Mouse (Mus musculus): ENCODE data around the gene Itih5. TPM values are rescaled to one million over a fixed set of nuclear protein-coding genes. Genes with fewer than 3 reads are reported as not detected.

The Itih5 gene
- polyA plus RNA-seq, 1 experiment from 2014 or later = 30.0 TPM

GRCm38 (mm10) chr2:10157184-10157583 lies 3.8 kb downstream of the Itih5 start:
- Histone ChIP-seq H3K9ac (ENCODE audit: low read length) (no peak overlapping the region), H3K4me3 (replicated peaks; ENCODE audit: low read length) (no peak overlapping the region), H3K4me1 (ENCODE audit: control insufficient read depth, insufficient read depth, low read length) (peaks cover 10% of the 10 kb centered on the region), H3K4me2 (ENCODE audit: low read depth, low read length) (no peak overlapping the region), H3K27me3 (ENCODE audit: control insufficient read depth, insufficient read depth, low read length) (no peaks in the 10 kb centered on the region), H3K9me3 (replicated peaks; ENCODE audit: control insufficient read depth, low read length) (no peaks in the 10 kb centered on the region), H3K27ac (ENCODE audit: low read length) (peak overlapping the region; percentile 44), H3K36me3 (ENCODE audit: control insufficient read depth, insufficient read depth, low read length) (no peaks in the 10 kb centered on the region)
- 67% methylated on average over 10 of the region's 10 CpGs for WGBS
- peak; percentile 75 for ATAC-seq (ENCODE audit: insufficient read depth, low FRiP score)

- ATAC-seq (ENCODE audit: insufficient read depth, low FRiP score) = no peak
- H3K27me3 ChIP-seq (ENCODE audit: control insufficient read depth, insufficient read depth, low read length) = no peaks in the 10 kb centered on the region
- no peak overlapping the region for H3K9ac ChIP-seq (ENCODE audit: low read length)
- H3K27ac ChIP-seq (ENCODE audit: low read length) = no peak overlapping the region
- H3K4me3 ChIP-seq (replicated peaks; ENCODE audit: low read length) = no peak overlapping the region
- H3K4me2 ChIP-seq (ENCODE audit: low read depth, low read length) = no peak overlapping the region
- no peaks in the 10 kb centered on the region; the same call in 1 of the 2 replicates for H3K4me1 ChIP-seq (ENCODE audit: control insufficient read depth, insufficient read depth, low read length)
- 90% methylated on average over 4 of the region's 4 CpGs for WGBS
- H3K9me3 ChIP-seq (replicated peaks; ENCODE audit: control insufficient read depth, low read length) = no peaks in the 10 kb centered on the region
- H3K36me3 ChIP-seq (ENCODE audit: control insufficient read depth, insufficient read depth, low read length) = no peaks in the 10 kb centered on the region
Observed at GRCm38 (mm10) chr2:10162011-10162410, 8.6 kb downstream of the Itih5 start.

- Histone ChIP-seq H3K4me1 (ENCODE audit: control insufficient read depth, insufficient read depth, low read length) (no peaks in the 10 kb centered on the region), H3K27ac (ENCODE audit: low read length) (no peak overlapping the region), H3K9me3 (replicated peaks; ENCODE audit: control insufficient read depth, low read length) (no peaks in the 10 kb centered on the region), H3K4me2 (ENCODE audit: low read depth, low read length) (no peak overlapping the region), H3K27me3 (ENCODE audit: control insufficient read depth, insufficient read depth, low read length) (no peaks in the 10 kb centered on the region), H3K9ac (ENCODE audit: low read length) (no peak overlapping the region), H3K4me3 (replicated peaks; ENCODE audit: low read length) (no peak overlapping the region), H3K36me3 (ENCODE audit: control insufficient read depth, insufficient read depth, low read length) (no peaks in the 10 kb centered on the region)
- 46% methylated on average over 6 of the region's 6 CpGs for WGBS
- ATAC-seq (ENCODE audit: insufficient read depth, low FRiP score) = no peak
Observed at GRCm38 (mm10) chr2:10166635-10167034, 13.3 kb downstream of the Itih5 start.

- Histone ChIP-seq H3K4me1 (ENCODE audit: control insufficient read depth, insufficient read depth, low read length) (no peaks in the 10 kb centered on the region), H3K9ac (ENCODE audit: low read length) (no peak overlapping the region), H3K9me3 (replicated peaks; ENCODE audit: control insufficient read depth, low read length) (no peaks in the 10 kb centered on the region), H3K27me3 (ENCODE audit: control insufficient read depth, insufficient read depth, low read length) (no peaks in the 10 kb centered on the region), H3K4me2 (ENCODE audit: low read depth, low read length) (no peak overlapping the region), H3K36me3 (ENCODE audit: control insufficient read depth, insufficient read depth, low read length) (no peaks in the 10 kb centered on the region), H3K27ac (ENCODE audit: low read length) (no peak overlapping the region), H3K4me3 (replicated peaks; ENCODE audit: low read length) (no peak overlapping the region)
- WGBS = 85% methylated on average over 11 of the region's 11 CpGs
- ATAC-seq (ENCODE audit: insufficient read depth, low FRiP score) = no peak
Observed at GRCm38 (mm10) chr2:10167283-10167682, 13.9 kb downstream of the Itih5 start.

GRCm38 (mm10) chr2:10168016-10168415 lies 14.6 kb downstream of the Itih5 start:
- Histone ChIP-seq H3K4me1 (ENCODE audit: control insufficient read depth, insufficient read depth, low read length) (no peaks in the 10 kb centered on the region), H3K27me3 (ENCODE audit: control insufficient read depth, insufficient read depth, low read length) (no peaks in the 10 kb centered on the region), H3K4me2 (ENCODE audit: low read depth, low read length) (no peak overlapping the region), H3K27ac (ENCODE audit: low read length) (no peak overlapping the region), H3K36me3 (ENCODE audit: control insufficient read depth, insufficient read depth, low read length) (no peaks in the 10 kb centered on the region), H3K9me3 (replicated peaks; ENCODE audit: control insufficient read depth, low read length) (no peaks in the 10 kb centered on the region), H3K9ac (ENCODE audit: low read length) (no peak overlapping the region), H3K4me3 (replicated peaks; ENCODE audit: low read length) (no peak overlapping the region)
- ATAC-seq (ENCODE audit: insufficient read depth, low FRiP score) = no peak
- 44% methylated on average over 8 of the region's 8 CpGs for WGBS

- H3K36me3 ChIP-seq (ENCODE audit: control insufficient read depth, insufficient read depth, low read length) = no peaks in the 10 kb centered on the region
- ATAC-seq (ENCODE audit: insufficient read depth, low FRiP score) = no peak
- no peak overlapping the region for H3K4me2 ChIP-seq (ENCODE audit: low read depth, low read length)
- H3K27ac ChIP-seq (ENCODE audit: low read length) = no peak overlapping the region
- H3K4me3 ChIP-seq (replicated peaks; ENCODE audit: low read length) = no peak overlapping the region
- H3K27me3 ChIP-seq (ENCODE audit: control insufficient read depth, insufficient read depth, low read length) = no peaks in the 10 kb centered on the region
- H3K4me1 ChIP-seq (ENCODE audit: control insufficient read depth, insufficient read depth, low read length) = no peaks in the 10 kb centered on the region
- H3K9me3 ChIP-seq (replicated peaks; ENCODE audit: control insufficient read depth, low read length) = no peaks in the 10 kb centered on the region
- no peak overlapping the region for H3K9ac ChIP-seq (ENCODE audit: low read length)
- 85% methylated on average over 16 of the region's 16 CpGs for WGBS
Observed at GRCm38 (mm10) chr2:10169991-10170390, 16.6 kb downstream of the Itih5 start.

- 47% methylated on average over 3 of the region's 3 CpGs for WGBS
- Histone ChIP-seq H3K9me3 (replicated peaks; ENCODE audit: control insufficient read depth, low read length) (no peaks in the 10 kb centered on the region), H3K9ac (ENCODE audit: low read length) (no peak overlapping the region), H3K27ac (ENCODE audit: low read length) (no peak overlapping the region), H3K36me3 (ENCODE audit: control insufficient read depth, insufficient read depth, low read length) (0 out of 2 replicates have a peak, but pooled peaks cover 4% of the 10 kb centered on the region), H3K4me3 (replicated peaks; ENCODE audit: low read length) (no peak overlapping the region), H3K4me1 (ENCODE audit: control insufficient read depth, insufficient read depth, low read length) (no peaks in the 10 kb centered on the region), H3K4me2 (ENCODE audit: low read depth, low read length) (no peak overlapping the region), H3K27me3 (ENCODE audit: control insufficient read depth, insufficient read depth, low read length) (no peaks in the 10 kb centered on the region)
- no peak for ATAC-seq (ENCODE audit: insufficient read depth, low FRiP score)
Observed at GRCm38 (mm10) chr2:10193553-10193952, 40.2 kb downstream of the Itih5 start.

- no peaks in the 10 kb centered on the region for H3K4me1 ChIP-seq (ENCODE audit: control insufficient read depth, insufficient read depth, low read length)
- H3K9ac ChIP-seq (ENCODE audit: low read length) = no peak overlapping the region
- WGBS = 83% methylated on average over 3 of the region's 3 CpGs
Observed at GRCm38 (mm10) chr2:10195162-10195561, 41.8 kb downstream of the Itih5 start.

GRCm38 (mm10) chr2:10199326-10199725 lies 46.0 kb downstream of the Itih5 start:
- WGBS = 61% methylated on average over 2 of the region's 2 CpGs
- no peak for ATAC-seq (ENCODE audit: insufficient read depth, low FRiP score)
- no peak overlapping the region for H3K9ac ChIP-seq (ENCODE audit: low read length)
- H3K27ac ChIP-seq (ENCODE audit: low read length) = no peak overlapping the region; the same call in 1 of the 2 replicates
- no peaks in the 10 kb centered on the region for H3K4me1 ChIP-seq (ENCODE audit: control insufficient read depth, insufficient read depth, low read length)
- no peaks in the 10 kb centered on the region for H3K27me3 ChIP-seq (ENCODE audit: control insufficient read depth, insufficient read depth, low read length)
- no peaks in the 10 kb centered on the region for H3K36me3 ChIP-seq (ENCODE audit: control insufficient read depth, insufficient read depth, low read length)
- H3K4me3 ChIP-seq (replicated peaks; ENCODE audit: low read length) = no peak overlapping the region
- no peaks in the 10 kb centered on the region for H3K9me3 ChIP-seq (replicated peaks; ENCODE audit: control insufficient read depth, low read length)
- H3K4me2 ChIP-seq (ENCODE audit: low read depth, low read length) = no peak overlapping the region

More at GRCm38 (mm10) chr2:10195162-10195561, 41.8 kb downstream of the Itih5 start:
- Histone ChIP-seq H3K27me3 (ENCODE audit: control insufficient read depth, insufficient read depth, low read length) (no peaks in the 10 kb centered on the region), H3K9me3 (replicated peaks; ENCODE audit: control insufficient read depth, low read length) (no peaks in the 10 kb centered on the region), H3K27ac (ENCODE audit: low read length) (no peak overlapping the region), H3K4me2 (ENCODE audit: low read depth, low read length) (no peak overlapping the region), H3K36me3 (ENCODE audit: control insufficient read depth, insufficient read depth, low read length) (0 out of 2 replicates have a peak, but pooled peaks cover 2% of the 10 kb centered on the region), H3K4me3 (replicated peaks; ENCODE audit: low read length) (no peak overlapping the region)
- ATAC-seq (ENCODE audit: insufficient read depth, low FRiP score) = no peak

Data from stomach, embryonic 16.5 days (tissue).